ENCODE assay signal across 10 mouse cellular contexts in genomic region chr10:94794666-94795244, GRCm38 (mm10).
"Had no signal": no experiment of that assay in that cellular context is flagged by ENCODE, and none has a peak within 500 bp of the region (broad histone marks: within the 10 kb centered on the region; RNA-seq: fewer than 3 reads in every experiment).

No protein-coding gene starts in this region.

- H3K4me1 ChIP-seq: limb, embryonic 13.5 days; stomach, embryonic 15.5 days had no signal

- ATAC-seq: midbrain, embryonic 13.5 days had no signal

- H3K9me3 ChIP-seq: limb, embryonic 13.5 days; midbrain, embryonic 13.5 days; stomach, embryonic 15.5 days had no signal

- H3K4me2 ChIP-seq: limb, embryonic 13.5 days; midbrain, embryonic 13.5 days; stomach, embryonic 15.5 days had no signal

- H3K27me3 ChIP-seq: limb, embryonic 13.5 days; midbrain, embryonic 13.5 days; stomach, embryonic 15.5 days had no signal

- H3K9ac ChIP-seq: limb, embryonic 13.5 days; liver, embryonic 14.5 days; midbrain, embryonic 13.5 days; stomach, embryonic 15.5 days had no signal

- H3K27ac ChIP-seq: limb, embryonic 13.5 days; liver, embryonic 14.5 days; midbrain, embryonic 13.5 days; stomach, embryonic 15.5 days had no signal

- DNase-seq: kidney, adult 8-10 months; kidney, postnatal 25 days; left cerebral cortex, postnatal 4 days; lung, adult 18-20 months; right cerebral cortex, adult 18-20 months; thymus, postnatal 36 days had no signal

- H3K4me3 ChIP-seq: limb, embryonic 13.5 days; midbrain, embryonic 13.5 days; stomach, embryonic 15.5 days had no signal
